Comparison of ENCODE assay signal across 17 mouse cellular contexts in genomic region chr17:82453847-82454246, GRCm38 (mm10).
A peak's percentile ranks its signal among the peaks of the same experiment; 100 is the strongest.
DNase-seq lines count a peak whose midpoint lies in the region; ATAC-seq and TF ChIP-seq lines count a peak whose summit lies in the region.
"Had no signal": no experiment of that assay in that cellular context is flagged by ENCODE, and none has a peak within 500 bp of the region (broad histone marks: within the 10 kb centered on the region; RNA-seq: fewer than 3 reads in every experiment).

No protein-coding gene starts in this region.

- 0 out of 2 replicates have a peak, but pooled peaks cover 2% of the 10 kb centered on the region for H3K4me1 ChIP-seq in forebrain, embryonic 16.5 days (replicated peaks; ENCODE audit: control insufficient read depth, insufficient read depth, low read length)
- H3K4me1 ChIP-seq in forebrain, embryonic 10.5 days = 0 out of 2 replicates have a peak, but pooled peaks cover 2% of the 10 kb centered on the region
- H3K4me1 ChIP-seq in liver, adult 2 months (ENCODE audit: control insufficient read depth, insufficient read depth, low read length) = no peaks in the 10 kb centered on the region
- H3K4me1 ChIP-seq in hindbrain, embryonic 11.5 days (replicated peaks; ENCODE audit: control insufficient read depth, insufficient read depth, low read length) = no peaks in the 10 kb centered on the region
- H3K4me1 ChIP-seq: heart, embryonic 12.5 days; limb, embryonic 15.5 days; lung, embryonic 15.5 days; midbrain, embryonic 10.5 days had no signal

- ATAC-seq in forebrain, embryonic 16.5 days = peak; percentile 26; the same call in 1 of the 2 replicates
- no peak for ATAC-seq in hindbrain, embryonic 11.5 days (ENCODE audit: low FRiP score)
- ATAC-seq: hindbrain, postnatal 0 days had no signal

- TF ChIP-seq CTCF in liver, adult 2 months (IDR thresholded peaks at IDR 0.05; ENCODE audit: low read depth, low read length) = no peak
- no peak for TF ChIP-seq CTCF in brain, embryonic 14.5 days (IDR thresholded peaks at IDR 0.05; ENCODE audit: borderline replicate concordance, extremely low read depth, insufficient read depth, insufficient read length)

- DNase-seq in forebrain, embryonic 10.5 days (ENCODE audit: extremely low spot score, low spot score) = no peak
- DNase-seq in liver, adult 2 months (ENCODE audit: extremely low read depth, low read depth, low spot score) = peak; percentile 2
- DNase-seq in liver = no peak
- DNase-seq in brain, embryonic 14.5 days (ENCODE audit: low read depth) = peak; percentile 65
- peak; percentile 55 for DNase-seq in retina, embryonic 14.5 days (ENCODE audit: low spot score)
- no peak for DNase-seq in hindbrain, embryonic 11.5 days (ENCODE audit: low spot score)
- DNase-seq: adrenal gland, adult 8-10 months; cerebellum, adult 9-10 months; heart, postnatal 36 days; right cerebral cortex, postnatal 25 days; thymus, postnatal 36 days had no signal

- no peak overlapping the region for H3K9ac ChIP-seq in forebrain, embryonic 16.5 days (replicated peaks; ENCODE audit: low read depth, low read length)
- H3K9ac ChIP-seq in liver, adult 2 months (ENCODE audit: low read depth, low read length) = no peak overlapping the region
- H3K9ac ChIP-seq in hindbrain, embryonic 11.5 days (ENCODE audit: low read depth, low read length) = no peak overlapping the region
- H3K9ac ChIP-seq: heart, embryonic 12.5 days; limb, embryonic 15.5 days; lung, embryonic 15.5 days had no signal

- no peaks in the 10 kb centered on the region for H3K36me3 ChIP-seq in forebrain, embryonic 16.5 days (ENCODE audit: control insufficient read depth, insufficient read depth)
- no peaks in the 10 kb centered on the region for H3K36me3 ChIP-seq in forebrain, embryonic 10.5 days (replicated peaks)
- no peaks in the 10 kb centered on the region for H3K36me3 ChIP-seq in liver, adult 2 months (ENCODE audit: control insufficient read depth, insufficient read depth, low read length)
- H3K36me3 ChIP-seq in hindbrain, embryonic 11.5 days (ENCODE audit: control insufficient read depth, insufficient read depth, low read length) = no peaks in the 10 kb centered on the region
- H3K36me3 ChIP-seq: heart, embryonic 12.5 days; limb, embryonic 15.5 days; lung, embryonic 15.5 days; midbrain, embryonic 10.5 days had no signal

- H3K4me3 ChIP-seq in forebrain, embryonic 16.5 days (replicated peaks; ENCODE audit: low read length) = no peak overlapping the region
- H3K4me3 ChIP-seq in forebrain, embryonic 10.5 days = no peak overlapping the region
- no peak overlapping the region for H3K4me3 ChIP-seq in liver, adult 2 months (ENCODE audit: insufficient read depth, low read depth, low read length)
- H3K4me3 ChIP-seq in hindbrain, embryonic 11.5 days (ENCODE audit: low read depth, low read length) = no peak overlapping the region
- H3K4me3 ChIP-seq: heart, embryonic 12.5 days; limb, embryonic 15.5 days; lung, embryonic 15.5 days; midbrain, embryonic 10.5 days had no signal

- no peaks in the 10 kb centered on the region for H3K9me3 ChIP-seq in forebrain, embryonic 16.5 days (ENCODE audit: control insufficient read depth, low read length)
- H3K9me3 ChIP-seq in forebrain, embryonic 10.5 days = no peaks in the 10 kb centered on the region
- H3K9me3 ChIP-seq in hindbrain, embryonic 11.5 days (ENCODE audit: control insufficient read depth, low read length) = no peaks in the 10 kb centered on the region
- H3K9me3 ChIP-seq: heart, embryonic 12.5 days; limb, embryonic 15.5 days; lung, embryonic 15.5 days; midbrain, embryonic 10.5 days had no signal

- H3K4me2 ChIP-seq in forebrain, embryonic 16.5 days (ENCODE audit: low read length) = no peak overlapping the region
- no peak overlapping the region for H3K4me2 ChIP-seq in hindbrain, embryonic 11.5 days (replicated peaks; ENCODE audit: low read depth, low read length)
- H3K4me2 ChIP-seq: heart, embryonic 12.5 days; limb, embryonic 15.5 days; lung, embryonic 15.5 days had no signal

- no peak for TF ChIP-seq POLR2A in liver, adult 2 months (IDR thresholded peaks at IDR 0.05; ENCODE audit: extremely low read depth, insufficient read depth, low read length)
- no peak for TF ChIP-seq POLR2A in brain, embryonic 14.5 days (IDR thresholded peaks at IDR 0.05; ENCODE audit: borderline replicate concordance, extremely low read depth, insufficient read depth, insufficient read length, poor library complexity, severe bottlenecking)

- H3K79me2 ChIP-seq in liver, adult 2 months (ENCODE audit: control insufficient read depth, insufficient read depth, low read length) = no peaks in the 10 kb centered on the region

- 24% methylated on average over 1 of the region's 1 CpGs for WGBS in forebrain, embryonic 16.5 days
- 76% methylated on average over 1 of the region's 1 CpGs for WGBS in forebrain, embryonic 10.5 days
- 80% methylated on average over 1 of the region's 1 CpGs for WGBS in liver, adult 2 months
- 50% methylated on average over 1 of the region's 1 CpGs for WGBS in hindbrain, embryonic 11.5 days

- no peaks in the 10 kb centered on the region for H3K27me3 ChIP-seq in forebrain, embryonic 16.5 days (replicated peaks; ENCODE audit: control insufficient read depth, insufficient read depth, low read length)
- H3K27me3 ChIP-seq in forebrain, embryonic 10.5 days (ENCODE audit: poor library complexity, severe bottlenecking) = no peaks in the 10 kb centered on the region
- no peaks in the 10 kb centered on the region for H3K27me3 ChIP-seq in liver, adult 2 months (ENCODE audit: control insufficient read depth, insufficient read depth, low read length)
- no peaks in the 10 kb centered on the region for H3K27me3 ChIP-seq in hindbrain, embryonic 11.5 days (ENCODE audit: control insufficient read depth, insufficient read depth, low read length)
- H3K27me3 ChIP-seq: heart, embryonic 12.5 days; limb, embryonic 15.5 days; lung, embryonic 15.5 days had no signal

- H3K27ac ChIP-seq in forebrain, embryonic 16.5 days (ENCODE audit: low read length) = no peak overlapping the region
- no peak overlapping the region for H3K27ac ChIP-seq in forebrain, embryonic 10.5 days
- H3K27ac ChIP-seq in liver, adult 2 months (replicated peaks; ENCODE audit: insufficient read depth, low read depth, low read length) = no peak overlapping the region
- no peak overlapping the region for H3K27ac ChIP-seq in hindbrain, embryonic 11.5 days (ENCODE audit: low read depth, low read length)
- H3K27ac ChIP-seq: hindbrain, postnatal 0 days; limb, embryonic 15.5 days; lung, embryonic 15.5 days; midbrain, embryonic 10.5 days had no signal

Comparison
In these comparisons a context has a peak if more than half of its experiments do, and no peak if none do; other contexts are left out.
1. DNase-seq: peak in liver, adult 2 months (single experiment), brain, embryonic 14.5 days (single experiment) and retina, embryonic 14.5 days (single experiment); none in forebrain, embryonic 10.5 days (single experiment), liver (single experiment) and hindbrain, embryonic 11.5 days (single experiment).